Mouse (Mus musculus) intestine, postnatal 0 days (tissue): ENCODE measurements around the gene Zfp180. TPM values are rescaled to one million over a fixed set of nuclear protein-coding genes. Genes with fewer than 3 reads are reported as not detected.

ENCODE experiments used
- ATAC-seq: fragments of 200-750 bp; cut with Nextera tagmentation; 2 replicates; pipeline ENCODE4 v1.8.0; 2017; ENCODE audit warnings: mild to moderate bottlenecking, moderate TSS enrichment, moderate library complexity
- H3K27ac ChIP-seq: fragments of 300-500 bp; sonication (generic); 2 replicates; pipeline ENCODE4 v1.5.1; 2014; ENCODE audit warnings: mild to moderate bottlenecking, low read depth, low read length, moderate library complexity
- H3K27me3 ChIP-seq: fragments of 300-500 bp; sonication (generic); replicated peaks from 2 replicates; pipeline ENCODE4 v1.6.1; 2014; ENCODE audit warnings: low read length, mixed read lengths; ENCODE audit not compliant: control insufficient read depth, insufficient read depth
- H3K36me3 ChIP-seq: fragments of 300-500 bp; sonication (generic); 2 replicates; pipeline ENCODE4 v1.6.1; 2014; ENCODE audit warnings: mild to moderate bottlenecking, moderate library complexity; ENCODE audit not compliant: control insufficient read depth, insufficient read depth
- H3K4me1 ChIP-seq: fragments of 300-500 bp; sonication (generic); replicated peaks from 2 replicates; pipeline ENCODE4 v1.6.1; 2014; ENCODE audit warnings: antibody characterized with exemption, low read length, mixed read lengths; ENCODE audit not compliant: control insufficient read depth, insufficient read depth
- H3K4me2 ChIP-seq: fragments of 300-500 bp; sonication (generic); replicated peaks from 2 replicates; pipeline ENCODE4 v1.6.1; 2014; ENCODE audit warnings: low read depth, mild to moderate bottlenecking, moderate library complexity
- H3K4me3 ChIP-seq: fragments of 300-500 bp; sonication (generic); 2 replicates; pipeline ENCODE4 v1.5.1; 2014; ENCODE audit warnings: low read depth, low read length
- H3K9ac ChIP-seq: fragments of 300-500 bp; sonication (generic); 2 replicates; pipeline ENCODE4 v1.6.1; 2014; ENCODE audit warnings: mild to moderate bottlenecking, low read depth, low read length
- H3K9me3 ChIP-seq: fragments of 300-500 bp; sonication (generic); 2 replicates; pipeline ENCODE4 v1.6.1; 2016; ENCODE audit warnings: mixed run types; ENCODE audit not compliant: control insufficient read depth
- CTCF ChIP-seq: sonication (generic); IDR thresholded peaks from 2 replicates; pipeline ENCODE4 v1.5.1; 2016; ENCODE audit warnings: low read depth, mild to moderate bottlenecking, control low read depth, antibody characterized with exemption, moderate library complexity
- WGBS: fragments of 180-500 bp; shearing (Covaris S2); extraction: QIAGEN DNeasy Blood & Tissue Kit; methylation state at CpG from one replicate; pipeline ENCODE4 v1.1.7; 2014; 5-methylcytosine and 5-hydroxymethylcytosine counted together
- polyA plus RNA-seq: library from polyadenylated mRNA; unstranded; fragments of >200 nt; fragmentation: Nextera tagmentation; extraction: Ambion mirVana; gene quantifications from 2 replicates; pipeline ENCODE4 v1.2.1, GENCODE M21; 2015

Gene Zfp180
- polyA plus RNA-seq, 1 experiment from 2014 or later: 5.2 TPM

- WGBS: 7% methylated on average over 12 of the region's 12 CpGs
- peak overlapping the region; percentile 81 for H3K27ac ChIP-seq
- H3K36me3 ChIP-seq: 0 out of 2 replicates have a peak, but pooled peaks cover under 1% of the 10 kb centered on the region
- peak overlapping the region; percentile 71 for H3K4me3 ChIP-seq
- no peaks in the 10 kb centered on the region for H3K4me1 ChIP-seq
- peak overlapping the region; percentile 86 for H3K4me2 ChIP-seq
- peak overlapping the region; percentile 58; the same call in 1 of the 2 replicates for H3K9ac ChIP-seq
- H3K9me3 ChIP-seq: 0 out of 2 replicates have a peak, but pooled peaks cover 2% of the 10 kb centered on the region
- H3K27me3 ChIP-seq: no peaks in the 10 kb centered on the region
- peak; percentile 64 for ATAC-seq
- TF ChIP-seq CTCF: no peak
Measured at GRCm38 (mm10) chr7:24113001-24113400, 31.3 kb downstream of the Zfp180 start.

- Histone ChIP-seq H3K4me3 (no peak overlapping the region), H3K9ac (no peak overlapping the region), H3K4me1 (no peaks in the 10 kb centered on the region), H3K27ac (no peak overlapping the region), H3K4me2 (no peak overlapping the region), H3K27me3 (no peaks in the 10 kb centered on the region), H3K36me3 (no peaks in the 10 kb centered on the region), H3K9me3 (no peaks in the 10 kb centered on the region)
- no peak for ATAC-seq
- no peak for TF ChIP-seq CTCF
- WGBS: 69% methylated on average over 4 of the region's 4 CpGs
Measured at GRCm38 (mm10) chr7:24116655-24117054, 34.9 kb downstream of the Zfp180 start.

- peaks cover 13% of the 10 kb centered on the region; the same call in 1 of the 2 replicates for H3K36me3 ChIP-seq
- 18% methylated on average over 6 of the region's 6 CpGs for WGBS
- peak overlapping the region; percentile 69; the same call in 1 of the 2 replicates for H3K9ac ChIP-seq
- no peaks in the 10 kb centered on the region for H3K27me3 ChIP-seq
- H3K9me3 ChIP-seq: no peaks in the 10 kb centered on the region
- ATAC-seq: peak; percentile 2; the same call in 1 of the 2 replicates
- H3K4me3 ChIP-seq: peak overlapping the region; percentile 66
- no peak for TF ChIP-seq CTCF
- 0 out of 2 replicates have a peak, but pooled peaks cover 5% of the 10 kb centered on the region for H3K4me1 ChIP-seq
- H3K4me2 ChIP-seq: peak overlapping the region; percentile 78
- no peak overlapping the region for H3K27ac ChIP-seq
Measured at GRCm38 (mm10) chr7:24133425-24133995, 51.8 kb downstream of the Zfp180 start.

- peak; percentile 94 for ATAC-seq
- Histone ChIP-seq H3K4me1 (0 out of 2 replicates have a peak, but pooled peaks cover 5% of the 10 kb centered on the region), H3K27me3 (no peaks in the 10 kb centered on the region), H3K9ac (peak within 1 kb of the TSS; percentile 69), H3K9me3 (no peaks in the 10 kb centered on the region), H3K36me3 (peaks cover 19% of the 10 kb centered on the region; the same call in 1 of the 2 replicates), H3K4me2 (peak within 1 kb of the TSS; percentile 78), H3K4me3 (peak within 1 kb of the TSS; percentile 66), H3K27ac (no peak within 1 kb of the TSS)
- 2% methylated on average over 32 of the region's 32 CpGs for WGBS
- no peak for TF ChIP-seq CTCF
Measured at GRCm38 (mm10) chr7:24133996-24134828, 52.5 kb downstream of the Zfp180 start, which contains the start of gene Zfp235. Gene Zfp235, plus strand, starts transcription at chr7:24134169.

- Histone ChIP-seq H3K9me3 (0 out of 2 replicates have a peak, but pooled peaks cover 4% of the 10 kb centered on the region), H3K9ac (no peak overlapping the region), H3K36me3 (peaks cover 35% of the 10 kb centered on the region), H3K4me2 (no peak overlapping the region), H3K4me1 (no peaks in the 10 kb centered on the region), H3K4me3 (no peak overlapping the region), H3K27ac (no peak overlapping the region), H3K27me3 (no peaks in the 10 kb centered on the region)
- no peak for ATAC-seq
- TF ChIP-seq CTCF: no peak
- WGBS: 94% methylated on average over 6 of the region's 6 CpGs
Measured at GRCm38 (mm10) chr7:24142566-24142965, 60.8 kb downstream of the Zfp180 start.

GRCm38 (mm10) chr7:24153272-24153671, 71.5 kb downstream of the Zfp180 start:
- H3K4me3 ChIP-seq: no peak overlapping the region
- no peaks in the 10 kb centered on the region for H3K4me1 ChIP-seq
- WGBS: 3% methylated on average over 1 of the region's 1 CpGs
- no peaks in the 10 kb centered on the region for H3K36me3 ChIP-seq
- TF ChIP-seq CTCF: peak; percentile 77
- 0 out of 2 replicates have a peak, but pooled peaks cover 4% of the 10 kb centered on the region for H3K9me3 ChIP-seq
- no peak overlapping the region for H3K4me2 ChIP-seq
- no peak overlapping the region for H3K27ac ChIP-seq
- ATAC-seq: no peak
- H3K9ac ChIP-seq: no peak overlapping the region
- no peaks in the 10 kb centered on the region for H3K27me3 ChIP-seq

Other genes with a start within 250 kb of the Zfp180 start
- not detected in 2 replicates for gene Vmn1r176, start 244.6 kb upstream of the Zfp180 start, polyA plus RNA-seq
- not detected in 2 replicates for gene Vmn1r177, start 215.5 kb upstream of the Zfp180 start, polyA plus RNA-seq
- not detected in 2 replicates for gene Vmn1r178, start 189.9 kb upstream of the Zfp180 start, polyA plus RNA-seq
- not detected in 2 replicates for gene Vmn1r179, start 154.9 kb upstream of the Zfp180 start, polyA plus RNA-seq
- not detected in 2 replicates for gene Vmn1r180, start 131.3 kb upstream of the Zfp180 start, polyA plus RNA-seq
- gene Vmn1r181, start 107.3 kb upstream of the Zfp180 start, polyA plus RNA-seq: not detected in 2 replicates
- gene V1rd19, start 80.2 kb upstream of the Zfp180 start, polyA plus RNA-seq: not detected in 2 replicates
- gene Vmn1r183, start 28.7 kb upstream of the Zfp180 start, polyA plus RNA-seq: not detected in 2 replicates
- gene Zfp112, start 30.4 kb downstream of the Zfp180 start, polyA plus RNA-seq: 2.0 and 2.2 TPM in 2 replicates
- gene Zfp235, start 52.2 kb downstream of the Zfp180 start, polyA plus RNA-seq: 7.9 and 8.0 TPM in 2 replicates
- 0.37 and 0.72 TPM in 2 replicates for gene Zfp114, start 93.1 kb downstream of the Zfp180 start, polyA plus RNA-seq
- gene Zfp111, start 129.5 kb downstream of the Zfp180 start, polyA plus RNA-seq: 3.0 and 3.1 TPM in 2 replicates
- gene Zfp109, start 155.6 kb downstream of the Zfp180 start, polyA plus RNA-seq: 0.65 and 0.73 TPM in 2 replicates
- gene Zfp108, start 172.9 kb downstream of the Zfp180 start, polyA plus RNA-seq: 0.86 and 0.98 TPM in 2 replicates
- gene Zfp93, start 188.5 kb downstream of the Zfp180 start, polyA plus RNA-seq: 2.2 and 3.2 TPM in 2 replicates
- 4.6 and 5.1 TPM in 2 replicates for gene Zfp61, start 219.3 kb downstream of the Zfp180 start, polyA plus RNA-seq
- 3.1 and 3.2 TPM in 2 replicates for gene Zfp94, start 234.7 kb downstream of the Zfp180 start, polyA plus RNA-seq